ENCODE assay signal across 24 mouse cellular contexts in the genomic region with DNA sequence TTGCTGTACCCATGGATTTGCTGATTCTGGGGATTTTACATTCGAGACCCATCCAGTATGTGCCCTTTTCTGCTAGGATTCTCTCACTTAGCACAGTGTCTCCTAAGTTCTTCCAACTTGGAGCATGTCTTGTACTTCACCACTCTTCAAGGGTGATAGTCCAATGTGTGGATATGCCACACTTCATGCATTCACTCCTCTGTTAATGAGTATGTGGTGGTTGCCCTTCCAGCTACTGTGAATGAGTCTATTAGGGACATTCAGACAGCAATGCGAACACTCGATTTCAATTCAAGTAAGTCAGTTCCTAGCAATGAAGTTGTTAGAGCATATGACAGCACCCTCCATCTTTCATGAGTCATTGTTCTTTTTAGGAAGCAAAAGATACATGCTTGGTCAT. TPM values are rescaled to one million over a fixed set of nuclear protein-coding genes. Genes with fewer than 3 reads are reported as not detected.
"Had no signal": no experiment of that assay in that cellular context is flagged by ENCODE, and none has a peak within 500 bp of the region (broad histone marks: within the 10 kb centered on the region; RNA-seq: fewer than 3 reads in every experiment).

No protein-coding gene starts in this region.

- DNase-seq: left cerebral cortex, postnatal 4 days; liver, postnatal 0 days; lung, embryonic 14.5 days; thymus, adult 18-20 months; thymus, postnatal 36 days had no signal

- H3K4me2 ChIP-seq: limb, embryonic 12.5 days; limb, embryonic 15.5 days; liver, embryonic 11.5 days; lung, embryonic 14.5 days; midbrain, embryonic 13.5 days had no signal

- H3K27me3 ChIP-seq: limb, embryonic 12.5 days; limb, embryonic 15.5 days had no signal

- H3K4me3 ChIP-seq: limb, embryonic 12.5 days; limb, embryonic 15.5 days; midbrain, embryonic 13.5 days had no signal

- H3K27ac ChIP-seq: limb, embryonic 12.5 days; limb, embryonic 15.5 days; liver, embryonic 14.5 days; macrophage; midbrain, embryonic 13.5 days had no signal

- H3K4me1 ChIP-seq: limb, embryonic 12.5 days; limb, embryonic 15.5 days; midbrain, embryonic 13.5 days had no signal

- H3K9ac ChIP-seq: limb, embryonic 12.5 days; limb, embryonic 15.5 days; liver, embryonic 14.5 days; liver, postnatal 0 days; lung, embryonic 14.5 days; midbrain, embryonic 13.5 days had no signal

- ATAC-seq: intestine, postnatal 0 days; liver, postnatal 0 days; lung, postnatal 0 days; midbrain, embryonic 13.5 days had no signal

- H3K9me3 ChIP-seq: limb, embryonic 12.5 days; limb, embryonic 15.5 days; midbrain, embryonic 13.5 days had no signal

- H3K36me3 ChIP-seq: midbrain, embryonic 13.5 days had no signal

RNA-seq across cellular contexts. Expression of gene A730049H05Rik, which starts 6.5 kb away (rescaled TPM):
- total RNA-seq: left cerebral cortex, adult 8-10 months; left cerebral cortex, postnatal 14 days; megakaryocyte, adult 5-6 weeks had no signal
- polyA plus RNA-seq: liver, postnatal 0 days; macrophage; neural tube, embryonic 11.5 days; small intestine, adult 2 months; testis, adult 2 months; urinary bladder, adult 2 months had no signal

RNA-seq across cellular contexts. Expression of gene Gm15737, which starts 59.3 kb away (rescaled TPM):
- total RNA-seq: layer of hippocampus, adult 18-20 months; layer of hippocampus, postnatal 14 days; left cerebral cortex, postnatal 14 days; left cerebral cortex, postnatal 4 days; megakaryocyte, adult 5-6 weeks; midbrain, postnatal 0 days had no signal
- polyA plus RNA-seq: liver, embryonic 11.5 days; liver, embryonic 14.5 days; liver, postnatal 0 days; macrophage; midbrain, embryonic 13.5 days; midbrain, postnatal 0 days; neural tube, embryonic 11.5 days; small intestine, adult 2 months; spleen, adult 2 months; testis, adult 2 months had no signal
